Mouse (Mus musculus): Measurements from ENCODE around the gene Ccl2.

DNA sequence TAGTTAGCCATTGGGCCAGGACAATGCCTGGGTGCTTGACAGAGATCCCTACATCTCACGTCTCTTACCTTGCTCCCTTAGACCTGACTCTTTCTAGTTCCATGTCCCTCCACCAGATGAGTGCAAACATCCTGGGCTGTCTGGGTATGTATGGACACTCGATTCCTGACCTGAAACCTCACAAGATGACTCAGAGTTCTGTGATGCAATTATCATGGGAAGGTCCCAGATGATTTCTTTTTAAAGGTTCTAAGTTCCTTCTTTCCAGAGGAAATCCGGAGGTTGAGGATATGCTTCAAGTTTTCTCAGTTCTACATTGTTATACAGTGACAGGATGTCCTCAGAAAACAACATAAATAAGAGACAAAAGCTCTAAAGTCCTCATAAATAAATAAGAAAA is 45.5 kb downstream of the Ccl2 start:
- TF ChIP-seq CTCF (IDR thresholded peaks at IDR 0.05; ENCODE audit: borderline replicate concordance, insufficient read depth, low read depth, low read length), result no peak
- no peak for TF ChIP-seq POLR2A (IDR thresholded peaks at IDR 0.05; ENCODE audit: borderline replicate concordance, insufficient read depth, low read length)
